Mouse (Mus musculus) adrenal gland, adult 2 months (tissue): ENCODE results near the gene Gm20850. TPM values are rescaled to one million over a fixed set of nuclear protein-coding genes. Genes with fewer than 3 reads are reported as not detected.
"Not testable (repeated sequence)": the region's sequence is repeated elsewhere in the genome, so short reads cannot be mapped to it uniquely, and the experiment has no call there.

Source experiments
- DNase-seq: peaks from one replicate; pipeline ENCODE4 v3.0.0; 2021
- long read RNA-seq: library from polyadenylated mRNA; stranded (forward); transcript quantifications from one replicate; pipeline ENCODE4 v2.0.0, GENCODE M21; 2021
- polyA plus RNA-seq: library from polyadenylated mRNA; depleted of rRNA; stranded (reverse); fragments of >200 nt; gene quantifications from 2 replicates; pipeline ENCODE4 v1.2.3, GENCODE M21; 2012; rRNA removed
- total RNA-seq, 2 experiments: library from RNA; stranded (reverse); gene quantifications; 2 replicates each; pipeline ENCODE4 v1.2.3; 2021

Gm20850 gene
- total RNA-seq (not detected), polyA plus RNA-seq (not detected in 2 replicates)
- long read RNA-seq: 0 reads

DNA sequence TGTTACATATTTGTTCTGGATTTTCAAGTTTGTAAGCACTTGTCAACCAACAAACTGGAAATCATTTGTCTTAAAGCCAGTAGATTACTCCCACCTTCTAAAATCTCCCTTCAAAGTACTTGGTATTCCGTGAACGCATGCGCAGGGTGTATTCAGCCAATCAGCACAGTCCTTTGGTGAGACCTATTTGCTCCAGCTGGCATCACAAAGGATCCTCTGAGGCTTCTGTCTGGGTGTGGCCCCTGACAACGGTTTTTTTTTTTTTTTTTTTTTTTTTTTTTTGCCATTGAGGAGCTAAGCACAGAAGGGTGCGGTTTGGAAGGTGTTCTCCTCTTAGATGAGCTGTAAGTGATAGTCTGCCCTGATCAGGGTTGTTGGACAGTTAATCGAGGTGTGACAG lies at the start of gene Gm20850:
Gene Gm20850, plus strand, starts transcription at position 301 of the 400 bp plus-strand sequence.
- not testable (repeated sequence) for DNase-seq
